Mouse (Mus musculus) midbrain, embryonic 14.5 days (tissue): ENCODE measurements around the gene Stat6. TPM values are rescaled to one million over a fixed set of nuclear protein-coding genes. Genes with fewer than 3 reads are reported as not detected.

Source experiments
- ATAC-seq: fragments of 200-750 bp; cut with Nextera tagmentation; 2 replicates; pipeline ENCODE4 v1.8.0; 2017; ENCODE audit warnings: moderate number of reproducible peaks, moderate library complexity; ENCODE audit not compliant: low FRiP score, low TSS enrichment
- DNase-seq: peaks from one replicate; pipeline ENCODE4 v3.0.0-alpha.2; 2015
- H3K27ac ChIP-seq: fragments of 300-500 bp; sonication (generic); replicated peaks from 2 replicates; pipeline ENCODE4 v1.5.1; 2014; ENCODE audit warnings: mild to moderate bottlenecking, low read depth, low read length, moderate library complexity
- H3K27me3 ChIP-seq: fragments of 300-500 bp; sonication (generic); 2 replicates; pipeline ENCODE4 v1.6.1; 2014; ENCODE audit warnings: low read length, control low read depth, mixed read lengths; ENCODE audit not compliant: control insufficient read depth, insufficient read depth
- H3K36me3 ChIP-seq: fragments of 300-500 bp; sonication (generic); 2 replicates; pipeline ENCODE4 v1.6.1; 2014; ENCODE audit warnings: low read length, control low read depth; ENCODE audit not compliant: control insufficient read depth, insufficient read depth
- H3K4me1 ChIP-seq: fragments of 300-500 bp; sonication (generic); 2 replicates; pipeline ENCODE4 v1.6.1; 2014; ENCODE audit warnings: mild to moderate bottlenecking, antibody characterized with exemption, low read length, control low read depth; ENCODE audit not compliant: control insufficient read depth, insufficient read depth
- H3K4me2 ChIP-seq: fragments of 300-500 bp; sonication (generic); 2 replicates; pipeline ENCODE4 v1.6.1; 2014; ENCODE audit warnings: mild to moderate bottlenecking, low read length, moderate library complexity
- H3K4me3 ChIP-seq: fragments of 300-500 bp; sonication (generic); replicated peaks from 2 replicates; pipeline ENCODE4 v1.5.1; 2014; ENCODE audit warnings: low read depth, low read length
- H3K9ac ChIP-seq: fragments of 300-500 bp; sonication (generic); replicated peaks from 2 replicates; pipeline ENCODE4 v1.6.1; 2014; ENCODE audit warnings: mild to moderate bottlenecking, low read length, moderate library complexity
- H3K9me3 ChIP-seq: fragments of 300-500 bp; sonication (generic); 2 replicates; pipeline ENCODE4 v1.6.1; 2016; ENCODE audit warnings: low read length, control low read depth, mixed read lengths; ENCODE audit not compliant: control insufficient read depth
- WGBS: fragments of 180-500 bp; shearing (Covaris S2); extraction: QIAGEN DNeasy Blood & Tissue Kit; methylation state at CpG from one replicate; pipeline ENCODE4 v1.1.7; 2014; 5-methylcytosine and 5-hydroxymethylcytosine counted together
- polyA plus RNA-seq: library from polyadenylated mRNA; unstranded; fragments of >200 nt; fragmentation: Nextera tagmentation; extraction: Ambion mirVana; gene quantifications from 2 replicates; pipeline ENCODE4 v1.2.1, GENCODE M21; 2014

Gene Stat6
- polyA plus RNA-seq: 1.4 and 4.0 TPM in 2 replicates

DNA sequence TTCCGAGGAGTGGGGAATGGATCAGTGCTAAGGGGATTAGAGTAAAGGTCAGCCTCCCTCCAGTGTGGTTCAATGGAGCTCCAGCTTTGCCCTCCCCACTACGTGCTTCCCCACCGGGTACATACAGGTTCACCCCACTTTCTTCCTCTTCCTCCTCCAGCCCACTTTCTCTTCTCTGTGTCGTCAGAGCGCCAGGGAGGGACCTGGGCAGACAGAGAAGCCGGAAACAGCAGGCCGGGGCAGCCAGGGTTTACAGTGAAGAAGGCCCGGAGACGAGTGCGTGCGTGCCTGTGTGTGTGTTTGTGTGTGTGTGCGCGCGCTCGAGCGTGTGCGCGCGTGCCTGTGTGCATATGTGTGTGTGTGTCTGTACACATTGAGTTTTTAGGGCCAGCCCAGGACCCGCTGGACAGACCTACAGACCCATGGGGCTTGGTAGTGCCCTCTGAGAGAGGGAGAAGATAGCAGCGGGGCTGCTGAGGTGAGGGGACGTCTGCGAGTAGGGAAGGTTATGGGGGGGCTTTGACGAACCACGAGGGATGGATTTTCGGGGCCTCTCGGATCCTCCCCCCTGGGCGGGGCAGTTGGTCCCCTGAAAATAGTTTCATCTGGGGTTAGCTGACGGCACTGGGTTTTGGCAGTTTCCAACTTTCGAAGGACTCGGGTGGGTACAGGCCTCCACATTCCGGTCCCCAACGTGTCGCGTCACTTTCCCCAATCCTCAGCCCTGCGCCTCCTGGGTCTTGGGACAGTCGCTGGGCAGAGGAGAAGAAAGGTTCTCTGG lies at the start of gene Stat6:
Gene Stat6 (plus strand): TSS at position 215 of the 781 bp plus-strand sequence.
- ATAC-seq: 0 out of 2 replicates have a peak, but pooled peaks have one; percentile 27
- H3K36me3 ChIP-seq: no peaks in the 10 kb centered on the region
- peak within 1 kb of the TSS; percentile 50 for H3K4me2 ChIP-seq
- H3K9me3 ChIP-seq: no peaks in the 10 kb centered on the region
- DNase-seq: peak; percentile 54
- peaks cover 11% of the 10 kb centered on the region for H3K4me1 ChIP-seq
- H3K9ac ChIP-seq: peak within 1 kb of the TSS; percentile 29; the same call in 1 of the 2 replicates
- peaks cover 27% of the 10 kb centered on the region for H3K27me3 ChIP-seq
- H3K27ac ChIP-seq: 0 out of 2 replicates have a peak within 1 kb of the TSS, but pooled peaks have one; percentile 26
- WGBS: 5% methylated on average over 37 of the region's 37 CpGs
- H3K4me3 ChIP-seq: peak within 1 kb of the TSS; percentile 26

DNA sequence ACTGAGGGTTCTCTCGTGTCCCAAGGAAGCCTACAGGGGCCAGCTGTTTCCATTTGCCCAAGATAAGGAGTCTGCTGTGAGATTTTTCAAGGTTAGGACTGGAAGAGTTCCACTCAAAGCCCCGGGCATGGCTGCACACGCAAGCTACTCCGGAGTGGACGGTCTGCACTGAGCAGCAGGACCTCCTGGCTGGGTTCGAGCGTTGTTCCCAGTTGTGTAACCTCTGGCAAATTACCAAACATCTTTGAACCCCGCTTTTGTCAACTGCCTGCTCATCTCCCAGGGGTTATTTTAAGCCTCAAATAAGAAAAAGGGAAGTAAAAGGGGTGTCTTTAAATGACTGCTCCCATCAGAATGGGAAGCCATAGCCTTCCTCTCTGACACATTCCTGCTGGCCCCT lies 48.4 kb upstream of the Stat6 start:
- H3K36me3 ChIP-seq: peaks cover 85% of the 10 kb centered on the region
- no peak for DNase-seq

DNA sequence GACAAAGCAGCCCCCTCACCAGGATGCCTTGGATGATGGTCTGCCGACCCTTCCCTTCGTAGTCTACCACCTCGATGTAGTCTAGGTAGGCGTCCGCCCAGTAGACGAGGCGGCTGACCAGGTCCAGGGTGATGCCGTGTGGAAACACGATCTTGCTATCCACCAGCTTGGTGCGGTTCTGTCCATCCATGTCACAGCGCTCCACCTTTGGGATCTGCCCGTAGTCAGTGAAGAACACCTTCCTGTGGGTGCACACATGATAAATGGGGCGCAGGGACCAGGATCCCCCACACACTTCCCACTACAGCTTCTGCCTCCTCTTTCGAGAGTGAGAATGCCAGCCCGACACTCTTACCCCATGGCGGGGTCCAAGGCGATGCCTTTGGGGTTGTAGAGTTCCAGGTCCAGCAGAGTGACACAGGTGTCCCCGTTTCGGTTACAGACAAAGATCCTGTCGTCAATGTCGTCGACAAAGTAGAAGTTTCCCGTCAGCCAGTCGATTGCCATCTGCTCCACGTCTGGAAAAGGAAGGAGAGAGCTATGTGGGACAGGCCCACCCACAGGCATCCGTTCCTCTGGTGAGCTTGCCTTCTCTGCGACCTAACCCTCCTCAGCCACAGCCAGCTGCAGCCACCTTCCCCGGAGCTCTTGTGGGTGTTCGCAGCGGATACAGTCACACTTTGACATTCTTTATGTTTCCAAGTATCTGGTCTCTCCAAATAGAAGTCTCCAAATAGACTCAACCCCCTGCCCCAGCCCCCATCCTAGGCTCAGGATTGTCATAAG lies 47.7 kb upstream of the Stat6 start:
- Histone ChIP-seq H3K9ac (no peak overlapping the region), H3K4me2 (no peak overlapping the region), H3K27me3 (no peaks in the 10 kb centered on the region), H3K27ac (no peak overlapping the region), H3K36me3 (peaks cover 84% of the 10 kb centered on the region), H3K9me3 (no peaks in the 10 kb centered on the region), H3K4me1 (no peaks in the 10 kb centered on the region), H3K4me3 (no peak overlapping the region)
- DNase-seq (no peak), ATAC-seq (no peak)
- whole genome bisulfite sequencing: 92% methylated on average over 30 of the region's 30 CpGs

More for the DNA sequence above, 48.4 kb upstream of the Stat6 start:
- Histone ChIP-seq H3K27ac (no peak overlapping the region), H3K4me2 (no peak overlapping the region), H3K27me3 (no peaks in the 10 kb centered on the region), H3K4me1 (no peaks in the 10 kb centered on the region), H3K9ac (no peak overlapping the region), H3K4me3 (no peak overlapping the region), H3K9me3 (no peaks in the 10 kb centered on the region)
- 93% methylated on average over 8 of the region's 8 CpGs for WGBS
- ATAC-seq: no peak

DNA sequence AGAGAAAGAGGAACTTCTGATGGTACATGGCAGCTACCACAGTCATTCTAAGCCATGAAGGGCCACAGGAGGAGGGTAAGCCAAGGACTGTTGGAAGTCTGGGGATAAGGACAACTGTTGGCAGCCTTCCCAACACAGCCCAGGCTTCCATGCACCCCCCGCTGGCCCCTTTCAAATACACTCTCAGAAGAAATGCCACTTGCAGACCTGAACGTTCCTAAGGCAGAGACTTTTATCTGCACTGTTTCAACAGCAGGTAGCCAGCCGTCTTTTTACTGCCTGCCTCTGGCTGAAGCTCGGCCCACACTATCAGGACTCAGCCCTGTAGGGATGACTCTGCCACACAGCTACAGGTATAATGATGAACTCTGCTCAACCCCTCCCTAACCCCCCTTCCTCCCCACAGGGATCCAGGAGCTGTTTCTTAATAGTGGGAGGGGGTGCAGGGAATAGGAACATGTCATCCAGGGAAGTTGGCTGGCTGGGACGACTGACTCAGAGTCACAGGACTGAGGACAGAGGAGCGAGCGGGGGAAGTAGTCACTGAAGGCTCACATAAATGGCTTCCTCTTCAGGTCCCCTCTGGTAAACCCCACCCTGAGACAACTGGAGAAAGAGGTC lies 46.4 kb upstream of the Stat6 start:
- H3K27ac ChIP-seq: no peak overlapping the region
- no peak for ATAC-seq

DNA sequence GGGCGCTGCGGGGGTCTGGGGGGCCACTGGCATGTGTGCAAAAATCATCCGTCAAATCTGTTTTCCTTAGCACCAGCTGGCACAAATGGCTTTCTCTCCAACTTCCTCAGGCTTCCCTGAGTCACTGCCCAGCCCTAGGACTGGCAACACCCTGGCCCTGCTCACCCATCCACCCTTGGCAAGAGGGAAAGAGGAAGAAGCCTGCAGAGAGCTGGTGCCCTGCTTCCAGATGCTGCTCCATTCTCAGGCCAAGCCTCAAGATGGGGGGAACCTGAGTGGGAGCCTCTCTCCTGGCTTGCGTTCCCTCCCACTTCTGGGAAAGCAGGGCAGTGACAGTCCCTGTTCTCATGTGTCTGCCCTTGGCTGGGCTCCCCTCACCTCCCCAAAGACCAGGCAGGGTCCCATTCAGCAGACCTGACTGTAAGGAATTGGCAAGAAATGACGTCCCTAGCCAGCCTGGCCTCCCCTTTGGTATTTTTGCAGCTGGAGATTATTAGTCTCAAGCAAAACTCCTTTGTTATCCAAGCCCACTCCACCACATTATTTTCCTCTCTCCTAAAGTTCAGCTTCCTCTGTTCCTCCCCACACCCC lies 45.4 kb upstream of the Stat6 start:
- no peaks in the 10 kb centered on the region for H3K4me1 ChIP-seq
- ATAC-seq (no peak), DNase-seq (no peak)
- no peak overlapping the region for H3K4me3 ChIP-seq
- peaks cover 84% of the 10 kb centered on the region for H3K36me3 ChIP-seq
- H3K27me3 ChIP-seq: no peaks in the 10 kb centered on the region
- no peak overlapping the region; the same call in 1 of the 2 replicates for H3K9ac ChIP-seq
- H3K4me2 ChIP-seq: no peak overlapping the region
- WGBS: 84% methylated on average over 5 of the region's 5 CpGs
- H3K9me3 ChIP-seq: no peaks in the 10 kb centered on the region
- 0 out of 2 replicates have a peak overlapping the region, but pooled peaks have one; percentile 14 for H3K27ac ChIP-seq

More for the DNA sequence above, 46.4 kb upstream of the Stat6 start:
- peaks cover 84% of the 10 kb centered on the region for H3K36me3 ChIP-seq
- H3K4me2 ChIP-seq: no peak overlapping the region
- no peaks in the 10 kb centered on the region for H3K4me1 ChIP-seq
- no peak overlapping the region for H3K4me3 ChIP-seq
- no peak overlapping the region for H3K9ac ChIP-seq
- no peaks in the 10 kb centered on the region for H3K9me3 ChIP-seq
- no peaks in the 10 kb centered on the region for H3K27me3 ChIP-seq
- WGBS: 55% methylated on average over 7 of the region's 7 CpGs
- DNase-seq: peak; percentile 61

DNA sequence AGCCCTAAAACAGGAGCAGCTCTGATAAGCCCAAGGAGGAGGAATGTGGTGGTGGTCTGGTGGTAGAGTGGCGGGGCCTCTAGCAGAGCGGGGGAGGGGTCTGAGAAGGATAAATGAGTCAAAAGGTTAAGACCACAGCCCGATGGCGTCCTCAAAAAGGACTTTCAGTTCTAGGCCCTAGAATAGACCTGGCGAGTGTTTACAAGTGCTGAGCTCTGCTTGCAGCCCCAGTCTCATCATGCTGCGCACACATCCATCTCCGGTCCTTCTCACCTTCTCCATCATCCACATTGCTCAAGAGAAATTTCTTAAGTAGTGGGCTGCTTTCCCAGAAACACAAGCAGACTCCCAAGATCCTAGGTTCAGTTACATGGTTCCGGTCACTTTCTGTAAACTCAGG lies 44.2 kb upstream of the Stat6 start:
- Histone ChIP-seq H3K9me3 (no peaks in the 10 kb centered on the region), H3K4me1 (no peaks in the 10 kb centered on the region), H3K4me3 (no peak overlapping the region), H3K27me3 (no peaks in the 10 kb centered on the region), H3K4me2 (no peak overlapping the region), H3K9ac (no peak overlapping the region), H3K27ac (no peak overlapping the region), H3K36me3 (peaks cover 84% of the 10 kb centered on the region)
- DNase-seq (no peak), ATAC-seq (no peak)
- 67% methylated on average over 8 of the region's 8 CpGs for WGBS

DNA sequence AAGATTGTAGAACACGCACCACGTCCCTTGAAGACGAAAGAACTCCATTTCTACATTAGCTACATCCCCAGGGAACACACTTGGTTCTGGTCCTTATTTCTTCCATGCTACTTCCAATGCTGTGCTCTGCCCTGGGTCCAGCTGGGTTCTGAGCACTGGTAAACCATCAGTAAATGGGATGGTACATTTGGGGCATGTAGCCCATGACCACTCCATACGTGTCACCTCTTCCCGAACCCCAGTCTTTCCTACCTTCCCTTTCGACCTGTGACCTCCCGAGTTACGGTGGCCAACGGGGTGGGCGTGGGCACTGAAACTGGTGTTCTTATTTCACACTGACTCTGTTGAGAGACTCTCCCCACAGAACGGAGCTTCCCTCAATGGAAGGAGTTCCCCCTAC lies 43.5 kb upstream of the Stat6 start:
- no peaks in the 10 kb centered on the region for H3K27me3 ChIP-seq
- H3K4me1 ChIP-seq: no peaks in the 10 kb centered on the region
- ATAC-seq (no peak), DNase-seq (no peak)
- 91% methylated on average over 11 of the region's 11 CpGs for WGBS
- peaks cover 84% of the 10 kb centered on the region for H3K36me3 ChIP-seq
- no peak overlapping the region for H3K9ac ChIP-seq
- H3K4me3 ChIP-seq: no peak overlapping the region
- no peak overlapping the region for H3K4me2 ChIP-seq
- H3K9me3 ChIP-seq: no peaks in the 10 kb centered on the region
- no peak overlapping the region for H3K27ac ChIP-seq

DNA sequence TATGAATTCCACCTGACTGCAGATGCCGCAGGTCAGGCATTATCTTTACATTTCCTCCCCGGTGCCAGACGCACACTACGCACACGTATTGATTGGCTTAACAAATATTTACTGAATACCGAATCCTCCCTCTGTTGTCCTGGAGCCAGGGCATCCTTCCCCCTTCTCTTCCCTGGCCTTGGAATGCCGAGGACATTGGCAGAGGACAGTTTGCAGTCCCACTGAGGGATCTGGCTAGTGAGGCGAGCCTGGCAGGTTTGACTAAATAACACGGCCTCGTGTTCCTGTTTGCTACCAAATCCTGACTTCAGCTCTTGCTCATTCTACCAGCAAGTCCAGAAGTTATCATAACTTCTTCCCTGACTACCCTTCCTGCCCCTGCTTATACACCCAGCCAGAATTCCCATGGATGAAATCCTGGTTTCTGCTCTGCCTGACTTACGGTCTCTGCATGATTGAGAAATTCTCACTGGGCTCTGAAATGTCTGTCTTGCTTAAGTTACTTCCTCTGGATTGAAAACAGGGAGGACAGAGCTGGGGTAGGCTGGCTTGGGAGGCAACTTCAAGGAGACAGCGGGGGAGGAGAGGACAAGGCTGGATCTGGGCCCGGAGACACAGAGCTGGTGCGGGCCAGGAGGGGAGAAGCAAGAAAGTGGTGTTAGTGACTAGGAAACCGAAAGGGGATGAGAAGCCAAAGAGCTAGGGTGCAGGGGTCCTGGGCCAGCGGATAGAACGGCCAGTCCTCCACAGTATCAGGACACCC lies 42.8 kb upstream of the Stat6 start:
- Histone ChIP-seq H3K27ac (no peak overlapping the region), H3K4me2 (no peak overlapping the region), H3K9me3 (no peaks in the 10 kb centered on the region), H3K36me3 (peaks cover 84% of the 10 kb centered on the region), H3K9ac (no peak overlapping the region), H3K27me3 (no peaks in the 10 kb centered on the region), H3K4me1 (no peaks in the 10 kb centered on the region), H3K4me3 (no peak overlapping the region)
- ATAC-seq (no peak), DNase-seq (no peak)
- 73% methylated on average over 17 of the region's 17 CpGs for WGBS
